Mouse (Mus musculus) myocyte (in vitro differentiated cells): ENCODE measurements around the gene P2ry1.

ENCODE experiments used
- E2F4 ChIP-seq: IDR thresholded peaks from one replicate; pipeline ENCODE4 v1.6.1; 2011; ENCODE audit warnings: mild to moderate bottlenecking, control low read depth, moderate library complexity; ENCODE audit not compliant: insufficient read depth
- MYOD1 ChIP-seq, 3 experiments: IDR thresholded peaks; one replicate each; pipeline ENCODE4 v1.6.1; 2011; ENCODE audit warnings: control low read depth in 2 of 3, low read depth in 2 of 3, mild to moderate bottlenecking in 2 of 3, moderate library complexity in 1 of 3; ENCODE audit not compliant: insufficient read length in 2 of 3, control insufficient read depth in 1 of 3
- MYOG ChIP-seq, 3 experiments: IDR thresholded peaks; one replicate each; pipeline ENCODE4 v1.6.1; 2011; ENCODE audit warnings: control low read depth in 2 of 3, low read depth in 2 of 3, mild to moderate bottlenecking in 2 of 3; ENCODE audit not compliant: insufficient read length in 2 of 3, control insufficient read depth in 1 of 3, insufficient read depth in 1 of 3
- POLR2A ChIP-seq: IDR thresholded peaks from one replicate; pipeline ENCODE4 v1.6.1; 2011; ENCODE audit warnings: low read depth, mild to moderate bottlenecking, control low read depth, moderate library complexity; ENCODE audit not compliant: insufficient read length
- POLR2AphosphoS2 ChIP-seq: IDR thresholded peaks from one replicate; pipeline ENCODE4 v1.6.1; 2011; ENCODE audit warnings: low read depth, control low read depth; ENCODE audit not compliant: insufficient read length
- REST ChIP-seq: IDR thresholded peaks from one replicate; pipeline ENCODE4 v1.6.1; 2011; ENCODE audit warnings: mild to moderate bottlenecking, control low read depth, moderate library complexity; ENCODE audit not compliant: insufficient read depth, insufficient read length
- SRF ChIP-seq: IDR thresholded peaks from one replicate; pipeline ENCODE4 v1.6.1; 2011; ENCODE audit warnings: low read depth; ENCODE audit not compliant: control insufficient read depth, insufficient read length
- TCF12 ChIP-seq: IDR thresholded peaks from one replicate; pipeline ENCODE4 v1.6.1; 2011; ENCODE audit warnings: mild to moderate bottlenecking, control low read depth; ENCODE audit not compliant: poor library complexity, insufficient read depth, severe bottlenecking
- USF1 ChIP-seq: IDR thresholded peaks from one replicate; pipeline ENCODE4 v1.6.1; 2011; ENCODE audit warnings: low read depth, mild to moderate bottlenecking, control low read depth, moderate library complexity

- TF ChIP-seq MYOD1 (IDR thresholded peaks at IDR 0.05; ENCODE audit: control insufficient read depth in 1 of 3, insufficient read length in 2 of 3, low read depth in 2 of 3) (no peak), POLR2A (no peak), USF1 (no peak), E2F4 (no peak), POLR2AphosphoS2 (no peak), TCF12 (no peak), REST (no peak), SRF (no peak), MYOG (IDR thresholded peaks at IDR 0.05; ENCODE audit: control insufficient read depth in 1 of 3, insufficient read depth in 1 of 3, insufficient read length in 2 of 3, low read depth in 2 of 3) (no peak)
Measured at GRCm38 (mm10) chr3:60958769-60959168, 43.8 kb upstream of the P2ry1 start.
